Mouse (Mus musculus) lung, embryonic 15.5 days (tissue): ENCODE data around the gene Nek9. TPM values are rescaled to one million over a fixed set of nuclear protein-coding genes. Genes with fewer than 3 reads are reported as not detected.

Experiments
- ATAC-seq: fragments of 200-750 bp; cut with Nextera tagmentation; 2 replicates; pipeline ENCODE4 v1.8.0; 2017; ENCODE audit warnings: moderate number of reproducible peaks, borderline replicate concordance; ENCODE audit not compliant: low FRiP score, low TSS enrichment; ENCODE audit errors: extremely low read depth
- H3K27ac ChIP-seq: fragments of 300-500 bp; sonication (generic); 2 replicates; pipeline ENCODE4 v1.5.1; 2015; ENCODE audit warnings: moderate library complexity, mild to moderate bottlenecking, inconsistent platforms
- H3K27me3 ChIP-seq: fragments of 300-500 bp; sonication (generic); 2 replicates; pipeline ENCODE4 v1.6.1; 2015; ENCODE audit warnings: inconsistent platforms
- H3K36me3 ChIP-seq: fragments of 300-500 bp; sonication (generic); 2 replicates; pipeline ENCODE4 v1.6.1; 2015; ENCODE audit warnings: inconsistent platforms
- H3K4me1 ChIP-seq: fragments of 300-500 bp; sonication (generic); 2 replicates; pipeline ENCODE4 v1.6.1; 2015; ENCODE audit warnings: inconsistent platforms
- H3K4me2 ChIP-seq: fragments of 300-500 bp; sonication (generic); 2 replicates; pipeline ENCODE4 v1.6.1; 2015; ENCODE audit warnings: inconsistent platforms, mild to moderate bottlenecking, moderate library complexity
- H3K4me3 ChIP-seq: fragments of 300-500 bp; sonication (generic); 2 replicates; pipeline ENCODE4 v1.5.1; 2015; ENCODE audit warnings: mild to moderate bottlenecking, inconsistent platforms
- H3K9ac ChIP-seq: fragments of 300-500 bp; sonication (generic); 2 replicates; pipeline ENCODE4 v1.6.1; 2015; ENCODE audit warnings: inconsistent platforms
- H3K9me3 ChIP-seq: fragments of 300-500 bp; sonication (generic); 2 replicates; pipeline ENCODE4 v1.6.1; 2016; ENCODE audit warnings: inconsistent platforms
- WGBS: fragments of 180-500 bp; shearing (Covaris S2); methylation state at CpG from one replicate; pipeline ENCODE4 v1.1.7; 2015; 5-methylcytosine and 5-hydroxymethylcytosine counted together
- polyA plus RNA-seq: library from polyadenylated mRNA; unstranded; fragments of >200 nt; fragmentation: Nextera tagmentation; extraction: Ambion mirVana; gene quantifications from 2 replicates; pipeline ENCODE4 v1.2.1, GENCODE M21; 2015

Gene Nek9
- polyA plus RNA-seq, 1 experiment from 2014 or later, result 21.1 TPM

DNA sequence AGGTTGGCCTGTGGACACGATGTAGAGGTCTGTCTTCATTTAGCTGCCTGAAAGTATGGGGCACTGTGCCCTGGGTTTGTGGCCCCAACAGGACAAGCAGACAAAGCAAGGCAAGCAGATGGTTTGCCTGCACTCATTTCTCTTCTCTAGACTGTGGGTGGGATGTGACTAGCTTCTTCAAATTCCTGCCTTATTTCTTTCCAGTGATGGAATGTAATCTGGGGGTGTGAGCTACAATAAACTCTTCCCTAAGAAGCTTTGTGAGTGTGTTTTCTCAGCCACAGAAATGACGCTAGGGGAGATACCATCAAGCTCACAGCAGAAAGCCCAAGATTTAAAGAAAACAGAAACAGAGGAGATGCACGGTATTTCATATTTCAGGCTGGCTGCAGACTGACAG is 87.1 kb downstream of the Nek9 start:
- 76% methylated on average over 3 of the region's 3 CpGs for WGBS
- Histone ChIP-seq H3K36me3 (0 out of 2 replicates have a peak, but pooled peaks cover 5% of the 10 kb centered on the region), H3K27ac (no peak overlapping the region), H3K4me1 (peaks cover 3% of the 10 kb centered on the region; the same call in 1 of the 2 replicates), H3K27me3 (no peaks in the 10 kb centered on the region), H3K4me2 (no peak overlapping the region), H3K9ac (no peak overlapping the region), H3K4me3 (no peak overlapping the region), H3K9me3 (no peaks in the 10 kb centered on the region)
- ATAC-seq, result no peak

Other genes with a start within 250 kb of the Nek9 start
- gene Prox2, start 228.6 kb downstream of the Nek9 start, polyA plus RNA-seq, result 5.5 and 6.6 TPM in 2 replicates
- gene Dlst, start 228.5 kb downstream of the Nek9 start, polyA plus RNA-seq, result 108 and 109 TPM in 2 replicates
- 1.1 and 1.4 TPM in 2 replicates for gene Rps6kl1, start 188.1 kb downstream of the Nek9 start, polyA plus RNA-seq
- 10.8 and 12.7 TPM in 2 replicates for gene Pgf, start 161.6 kb downstream of the Nek9 start, polyA plus RNA-seq
- 88.2 and 94.9 TPM in 2 replicates for gene Eif2b2, start 119.9 kb downstream of the Nek9 start, polyA plus RNA-seq
- gene Mlh3, start 68.8 kb downstream of the Nek9 start, polyA plus RNA-seq, result 8.1 and 9.3 TPM in 2 replicates
- 53.8 and 55.5 TPM in 2 replicates for gene Acyp1, start 50.9 kb downstream of the Nek9 start, polyA plus RNA-seq
- 1.7 TPM in 2 replicates for gene Zc2hc1c, start 50.8 kb downstream of the Nek9 start, polyA plus RNA-seq
- gene Tmed10, start 35.5 kb upstream of the Nek9 start, polyA plus RNA-seq, result 321 and 334 TPM in 2 replicates
- gene Fos, start 134.5 kb upstream of the Nek9 start, polyA plus RNA-seq, result 5.5 and 5.7 TPM in 2 replicates